Mouse (Mus musculus): ENCODE measurements around the gene Tmem106a. TPM values are rescaled to one million over a fixed set of nuclear protein-coding genes. Genes with fewer than 3 reads are reported as not detected.
A peak's percentile ranks its signal among the peaks of the same experiment; 100 is the strongest.
"Not testable (repeated sequence)": the region's sequence is repeated elsewhere in the genome, so short reads cannot be mapped to it uniquely, and the experiment has no call there.

Gene Tmem106a
- polyA plus RNA-seq, 1 experiment, result 15.6 TPM

GRCm38 (mm10) chr11:101635660-101636059 lies 53.6 kb downstream of the Tmem106a start:
- TF ChIP-seq CTCF (IDR thresholded peaks at IDR 0.05; ENCODE audit: borderline replicate concordance, insufficient read depth, low read length) (no peak), POLR2A (IDR thresholded peaks at IDR 0.05; ENCODE audit: low read depth, low read length) (no peak)
- Histone ChIP-seq H3K4me3 (ENCODE audit: insufficient read depth, low read length) (no peak overlapping the region), H3K27ac (ENCODE audit: insufficient read depth, low read length) (no peak overlapping the region), H3K4me1 (ENCODE audit: control insufficient read depth, insufficient read depth, low read length) (no peaks in the 10 kb centered on the region)

GRCm38 (mm10) chr11:101639761-101640160 lies 57.7 kb downstream of the Tmem106a start:
- Histone ChIP-seq H3K4me1 (ENCODE audit: control insufficient read depth, insufficient read depth, low read length) (peaks cover 3% of the 10 kb centered on the region), H3K27ac (ENCODE audit: insufficient read depth, low read length) (no peak overlapping the region), H3K4me3 (ENCODE audit: insufficient read depth, low read length) (no peak overlapping the region)
- TF ChIP-seq POLR2A (IDR thresholded peaks at IDR 0.05; ENCODE audit: low read depth, low read length) (no peak), CTCF (IDR thresholded peaks at IDR 0.05; ENCODE audit: borderline replicate concordance, insufficient read depth, low read length) (no peak)

GRCm38 (mm10) chr11:101640857-101641709 lies 59.0 kb downstream of the Tmem106a start:
- H3K27ac ChIP-seq (ENCODE audit: insufficient read depth, low read length), result peak overlapping the region; percentile 62
- peak; percentile 53 for TF ChIP-seq POLR2A (IDR thresholded peaks at IDR 0.05; ENCODE audit: low read depth, low read length)
- not testable (repeated sequence) for H3K4me3 ChIP-seq (ENCODE audit: insufficient read depth, low read length); H3K4me1 ChIP-seq (ENCODE audit: control insufficient read depth, insufficient read depth, low read length)

Other genes starting within 250 kb of the Tmem106a start
- not detected in 2 replicates for gene G6pc, start 214.7 kb upstream of the Tmem106a start, polyA plus RNA-seq (2011; ENCODE audit: insufficient read length, low read depth, missing spikeins)
- 4.4 and 11.3 TPM in 2 replicates for gene Aarsd1, start 164.6 kb upstream of the Tmem106a start, polyA plus RNA-seq (2011; ENCODE audit: insufficient read length, low read depth, missing spikeins)
- gene Gm27029, start 157.4 kb upstream of the Tmem106a start, polyA plus RNA-seq (2011; ENCODE audit: insufficient read length, low read depth, missing spikeins), result 12.6 and 14.7 TPM in 2 replicates
- 8.0 and 10.1 TPM in 2 replicates for gene Rundc1, start 157.2 kb upstream of the Tmem106a start, polyA plus RNA-seq (2011; ENCODE audit: insufficient read length, low read depth, missing spikeins)
- 14.6 and 27.7 TPM in 2 replicates for gene Ptges3l, start 156.9 kb upstream of the Tmem106a start, polyA plus RNA-seq (2011; ENCODE audit: insufficient read length, low read depth, missing spikeins)
- gene Rpl27, start 139.9 kb upstream of the Tmem106a start, polyA plus RNA-seq (2011; ENCODE audit: insufficient read length, low read depth, missing spikeins), result 668 and 702 TPM in 2 replicates
- gene Ifi35, start 133.8 kb upstream of the Tmem106a start, polyA plus RNA-seq (2011; ENCODE audit: insufficient read length, low read depth, missing spikeins), result 24.3 and 24.7 TPM in 2 replicates
- gene Rnd2, start 117.2 kb upstream of the Tmem106a start, polyA plus RNA-seq (2011; ENCODE audit: insufficient read length, low read depth, missing spikeins), result 9.5 and 11.2 TPM in 2 replicates
- 218 and 264 TPM in 2 replicates for gene Vat1, start 116.0 kb upstream of the Tmem106a start, polyA plus RNA-seq (2011; ENCODE audit: insufficient read length, low read depth, missing spikeins)
- 9.2 and 11.2 TPM in 2 replicates for gene Brca1, start 30.3 kb upstream of the Tmem106a start, polyA plus RNA-seq (2011; ENCODE audit: insufficient read length, low read depth, missing spikeins)
- gene Nbr1, start 30.1 kb upstream of the Tmem106a start, polyA plus RNA-seq (2011; ENCODE audit: insufficient read length, low read depth, missing spikeins), result 126 and 209 TPM in 2 replicates
- gene Gm11634, start 17.0 kb downstream of the Tmem106a start, polyA plus RNA-seq (2011; ENCODE audit: insufficient read length, low read depth, missing spikeins), result not detected in 2 replicates
- gene Rdm1, start 45.0 kb downstream of the Tmem106a start, polyA plus RNA-seq (2011; ENCODE audit: insufficient read length, low read depth, missing spikeins), result 10.8 and 18.1 TPM in 2 replicates
- gene Arl4d, start 83.3 kb downstream of the Tmem106a start, polyA plus RNA-seq (2011; ENCODE audit: insufficient read length, low read depth, missing spikeins), result 4.1 and 6.5 TPM in 2 replicates
- gene Dhx8, start 150.7 kb downstream of the Tmem106a start, polyA plus RNA-seq (2011; ENCODE audit: insufficient read length, low read depth, missing spikeins), result 27.1 and 29.4 TPM in 2 replicates
- 17.3 and 43.6 TPM in 2 replicates for gene Etv4, start 203.1 kb downstream of the Tmem106a start, polyA plus RNA-seq (2011; ENCODE audit: insufficient read length, low read depth, missing spikeins)

All from embryonic fibroblast, embryonic 13.5 days (primary cell).